Mouse (Mus musculus) cerebral cortex, adult 2 months (tissue): Measurements from ENCODE around the gene Reep1.

Source experiments
- WGBS: fragments of 180-500 bp; shearing (Covaris S2); methylation state at CpG from one replicate; pipeline ENCODE4 v1.1.7; 2018; 5-methylcytosine and 5-hydroxymethylcytosine counted together

The Reep1 gene

GRCm38 (mm10) chr6:71737202-71737601 is 29.8 kb downstream of the Reep1 start:
- WGBS, result 48% methylated on average over 8 of the region's 8 CpGs

GRCm38 (mm10) chr6:71738611-71739010 is 31.2 kb downstream of the Reep1 start:
- 39% methylated on average over 4 of the region's 4 CpGs for WGBS

- WGBS, result 24% methylated on average over 13 of the region's 13 CpGs
Observed at GRCm38 (mm10) chr6:71740921-71741320, 33.6 kb downstream of the Reep1 start.

- 52% methylated on average over 6 of the region's 6 CpGs for WGBS
Observed at GRCm38 (mm10) chr6:71741998-71742636, 34.8 kb downstream of the Reep1 start.

GRCm38 (mm10) chr6:71744934-71745333 is 37.6 kb downstream of the Reep1 start:
- WGBS, result 51% methylated on average over 6 of the region's 6 CpGs

- WGBS, result 41% methylated on average over 9 of the region's 9 CpGs
Observed at GRCm38 (mm10) chr6:71745482-71746234, 38.3 kb downstream of the Reep1 start.

- WGBS, result 17% methylated on average over 1 of the region's 1 CpGs
Observed at GRCm38 (mm10) chr6:71746246-71746645, 38.9 kb downstream of the Reep1 start.

GRCm38 (mm10) chr6:71746846-71747245 is 39.5 kb downstream of the Reep1 start:
- 59% methylated on average over 8 of the region's 8 CpGs for WGBS

- WGBS, result 82% methylated on average over 2 of the region's 2 CpGs
Observed at GRCm38 (mm10) chr6:71751602-71752001, 44.2 kb downstream of the Reep1 start.

- 24% methylated on average over 7 of the region's 7 CpGs for WGBS
Observed at GRCm38 (mm10) chr6:71752791-71753464, 45.6 kb downstream of the Reep1 start.

GRCm38 (mm10) chr6:71757039-71757894 is 49.9 kb downstream of the Reep1 start:
- 36% methylated on average over 10 of the region's 10 CpGs for WGBS

GRCm38 (mm10) chr6:71758780-71759179 is 51.4 kb downstream of the Reep1 start:
- WGBS, result 77% methylated on average over 4 of the region's 4 CpGs

- WGBS, result 87% methylated on average over 6 of the region's 6 CpGs
Observed at GRCm38 (mm10) chr6:71760073-71760472, 52.7 kb downstream of the Reep1 start.

GRCm38 (mm10) chr6:71767761-71768160 is 60.4 kb downstream of the Reep1 start:
- 85% methylated on average over 4 of the region's 4 CpGs for WGBS

GRCm38 (mm10) chr6:71769901-71770690 is 62.7 kb downstream of the Reep1 start:
- 64% methylated on average over 12 of the region's 12 CpGs for WGBS

GRCm38 (mm10) chr6:71770856-71771255 is 63.5 kb downstream of the Reep1 start:
- WGBS, result 89% methylated on average over 4 of the region's 4 CpGs

GRCm38 (mm10) chr6:71771282-71771681 is 63.9 kb downstream of the Reep1 start:
- WGBS, result 92% methylated on average over 4 of the region's 4 CpGs

GRCm38 (mm10) chr6:71772156-71772555 is 64.8 kb downstream of the Reep1 start:
- WGBS, result 43% methylated on average over 6 of the region's 6 CpGs

GRCm38 (mm10) chr6:71772636-71773208 is 65.4 kb downstream of the Reep1 start:
- 45% methylated on average over 7 of the region's 7 CpGs for WGBS

- 52% methylated on average over 5 of the region's 5 CpGs for WGBS
Observed at GRCm38 (mm10) chr6:71778016-71778415, 70.7 kb downstream of the Reep1 start.

- WGBS, result 57% methylated on average over 2 of the region's 2 CpGs
Observed at GRCm38 (mm10) chr6:71779831-71780230, 72.5 kb downstream of the Reep1 start.
